Mouse (Mus musculus) testis, adult 2 months (tissue): ENCODE results near the gene Hist1h3d.

ENCODE experiments used
- CTCF ChIP-seq: fragments of 200-500 bp; IDR thresholded peaks from 2 replicates; pipeline ENCODE4 v1.5.1; 2012; ENCODE audit warnings: low read depth, mild to moderate bottlenecking, inconsistent platforms, low read length, moderate library complexity; ENCODE audit not compliant: control insufficient read depth, insufficient read depth, insufficient replicate concordance
- POLR2A ChIP-seq: fragments of 200-500 bp; IDR thresholded peaks from 2 replicates; pipeline ENCODE4 v1.6.1; 2012; ENCODE audit warnings: low read depth, mild to moderate bottlenecking, inconsistent platforms, low read length, moderate library complexity; ENCODE audit not compliant: control insufficient read depth

- TF ChIP-seq CTCF (no peak), POLR2A (no peak)
Observed at GRCm38 (mm10) chr13:23605052-23605451, 29.5 kb downstream of the Hist1h3d start.
